Mouse (Mus musculus) forebrain, embryonic 14.5 days (tissue): ENCODE measurements at regions not wholly inside any gene's neighbourhood (a gene's known extent, or its start where the extent isn't known, plus 50 kb on each side); places are given as distances from the start of the nearest gene placed in this dataset.
A peak's percentile ranks its signal among the peaks of the same experiment; 100 is the strongest.
"Not testable (repeated sequence)": the region's sequence is repeated elsewhere in the genome, so short reads cannot be mapped to it uniquely, and the experiment has no call there.

Source experiments
- ATAC-seq: fragments of 200-750 bp; cut with Nextera tagmentation; 2 replicates; pipeline ENCODE4 v1.8.0; 2017; ENCODE audit warnings: mild to moderate bottlenecking, moderate library complexity
- DNase-seq: peaks from one replicate; pipeline ENCODE4 v3.0.0-alpha.2; 2015; ENCODE audit warnings: low spot score
- H3K27ac ChIP-seq: fragments of 300-500 bp; sonication (generic); 2 replicates; pipeline ENCODE4 v1.5.1; 2014; ENCODE audit warnings: low read depth, mild to moderate bottlenecking, control low read depth, low read length, moderate library complexity
- H3K27me3 ChIP-seq: fragments of 300-500 bp; sonication (generic); replicated peaks from 2 replicates; pipeline ENCODE4 v1.6.1; 2014; ENCODE audit warnings: low read length, control low read depth, mixed read lengths; ENCODE audit not compliant: control insufficient read depth, insufficient read depth
- H3K36me3 ChIP-seq: fragments of 300-500 bp; sonication (generic); 2 replicates; pipeline ENCODE4 v1.6.1; 2014; ENCODE audit warnings: low read length, control low read depth; ENCODE audit not compliant: control insufficient read depth, insufficient read depth
- H3K4me1 ChIP-seq: fragments of 300-500 bp; sonication (generic); 2 replicates; pipeline ENCODE4 v1.6.1; 2014; ENCODE audit warnings: antibody characterized with exemption, low read length, control low read depth; ENCODE audit not compliant: control insufficient read depth, insufficient read depth
- H3K4me2 ChIP-seq: fragments of 300-500 bp; sonication (generic); 2 replicates; pipeline ENCODE4 v1.6.1; 2014; ENCODE audit warnings: mild to moderate bottlenecking, control low read depth, low read length
- H3K4me3 ChIP-seq: fragments of 300-500 bp; sonication (generic); 2 replicates; pipeline ENCODE4 v1.5.1; 2014; ENCODE audit warnings: low read depth, low read length, control low read depth
- H3K9ac ChIP-seq: fragments of 300-500 bp; sonication (generic); 2 replicates; pipeline ENCODE4 v1.6.1; 2014; ENCODE audit warnings: mild to moderate bottlenecking, low read length, control low read depth, moderate library complexity
- H3K9me3 ChIP-seq: fragments of 300-500 bp; sonication (generic); replicated peaks from 2 replicates; pipeline ENCODE4 v1.6.1; 2016; ENCODE audit warnings: low read length, control low read depth, mixed read lengths; ENCODE audit not compliant: control insufficient read depth
- WGBS: fragments of 180-500 bp; shearing (Covaris S2); extraction: QIAGEN DNeasy Blood & Tissue Kit; methylation state at CpG from one replicate; pipeline ENCODE4 v1.1.7; 2014; 5-methylcytosine and 5-hydroxymethylcytosine counted together

- Histone ChIP-seq H3K36me3 (no peaks in the 10 kb centered on the region), H3K27me3 (no peaks in the 10 kb centered on the region), H3K9me3 (no peaks in the 10 kb centered on the region), H3K4me1 (no peaks in the 10 kb centered on the region), H3K9ac (no peak overlapping the region), H3K4me3 (no peak overlapping the region), H3K4me2 (no peak overlapping the region), H3K27ac (no peak overlapping the region)
- DNase-seq (no peak), ATAC-seq (no peak)
- WGBS: 81% methylated on average over 2 of the region's 2 CpGs
Measured at GRCm38 (mm10) chr15:32749971-32750370, 505.4 kb downstream of the Sema5a start.

GRCm38 (mm10) chr15:32751991-32752390 lies 507.4 kb downstream of the Sema5a start:
- no peak for ATAC-seq
- DNase-seq: no peak
- 60% methylated on average over 3 of the region's 3 CpGs for WGBS

GRCm38 (mm10) chr15:32760141-32760540 lies 515.5 kb downstream of the Sema5a start:
- 79% methylated on average over 3 of the region's 3 CpGs for WGBS
- no peak for ATAC-seq
- H3K27ac ChIP-seq: no peak overlapping the region
- H3K36me3 ChIP-seq: no peaks in the 10 kb centered on the region
- H3K9me3 ChIP-seq: no peaks in the 10 kb centered on the region
- H3K9ac ChIP-seq: no peak overlapping the region
- DNase-seq: no peak
- no peaks in the 10 kb centered on the region for H3K4me1 ChIP-seq
- H3K27me3 ChIP-seq: no peaks in the 10 kb centered on the region
- no peak overlapping the region for H3K4me2 ChIP-seq
- no peak overlapping the region for H3K4me3 ChIP-seq

More at GRCm38 (mm10) chr15:32751991-32752390, 507.4 kb downstream of the Sema5a start:
- Histone ChIP-seq H3K4me3 (no peak overlapping the region), H3K27me3 (no peaks in the 10 kb centered on the region), H3K36me3 (no peaks in the 10 kb centered on the region), H3K4me2 (no peak overlapping the region), H3K9ac (no peak overlapping the region), H3K4me1 (no peaks in the 10 kb centered on the region), H3K9me3 (no peaks in the 10 kb centered on the region), H3K27ac (no peak overlapping the region)

GRCm38 (mm10) chr15:32766011-32766701 lies 521.5 kb downstream of the Sema5a start:
- H3K9ac ChIP-seq: no peak overlapping the region
- DNase-seq (peak; percentile 88), ATAC-seq (peak; percentile 98)
- H3K4me1 ChIP-seq: no peaks in the 10 kb centered on the region
- no peaks in the 10 kb centered on the region for H3K9me3 ChIP-seq
- no peaks in the 10 kb centered on the region for H3K36me3 ChIP-seq
- no peak overlapping the region for H3K4me3 ChIP-seq
- no peaks in the 10 kb centered on the region for H3K27me3 ChIP-seq
- no peak overlapping the region for H3K27ac ChIP-seq
- no peak overlapping the region for H3K4me2 ChIP-seq
- WGBS: 4% methylated on average over 4 of the region's 4 CpGs

GRCm38 (mm10) chr15:32766746-32767471 lies 522.3 kb downstream of the Sema5a start:
- DNase-seq: no peak
- Histone ChIP-seq H3K4me3 (no peak overlapping the region), H3K36me3 (no peaks in the 10 kb centered on the region), H3K4me1 (no peaks in the 10 kb centered on the region), H3K27ac (no peak overlapping the region), H3K9ac (no peak overlapping the region), H3K9me3 (no peaks in the 10 kb centered on the region), H3K27me3 (no peaks in the 10 kb centered on the region), H3K4me2 (no peak overlapping the region)
- WGBS: 60% methylated on average over 2 of the region's 5 CpGs
- ATAC-seq: peak; percentile 51

- H3K4me1 ChIP-seq, H3K27me3 ChIP-seq, H3K4me3 ChIP-seq, ATAC-seq, H3K27ac ChIP-seq, DNase-seq, H3K9ac ChIP-seq, H3K9me3 ChIP-seq, H3K36me3 ChIP-seq: not testable (repeated sequence)
- WGBS: 22% methylated on average over 5 of the region's 5 CpGs
- H3K4me2 ChIP-seq: peak overlapping the region; percentile 54; the same call in 1 of the 2 replicates
Measured at GRCm38 (mm10) chr15:32778226-32778598, 533.6 kb downstream of the Sema5a start.

- DNase-seq: peak; percentile 74
- H3K27ac ChIP-seq, H3K36me3 ChIP-seq, H3K4me1 ChIP-seq, H3K9me3 ChIP-seq, H3K27me3 ChIP-seq: not testable (repeated sequence)
- H3K4me3 ChIP-seq: peak overlapping the region; percentile 41
- peak overlapping the region; percentile 54 for H3K4me2 ChIP-seq
- peak overlapping the region; percentile 55 for H3K9ac ChIP-seq
- ATAC-seq: peak; percentile 96
- WGBS: under 1% methylated on average over 33 of the region's 34 CpGs
Measured at GRCm38 (mm10) chr15:32778599-32779273, 534.1 kb downstream of the Sema5a start.

- peak overlapping the region; percentile 54 for H3K4me2 ChIP-seq
- WGBS: 4% methylated on average over 11 of the region's 11 CpGs
- H3K9ac ChIP-seq: peak overlapping the region; percentile 55
- not testable (repeated sequence) for DNase-seq, H3K4me1 ChIP-seq, H3K27ac ChIP-seq, H3K9me3 ChIP-seq, H3K27me3 ChIP-seq, H3K36me3 ChIP-seq
- H3K4me3 ChIP-seq: peak overlapping the region; percentile 41
- ATAC-seq: peak; percentile 13
Measured at GRCm38 (mm10) chr15:32779274-32779615, 534.6 kb downstream of the Sema5a start.

GRCm38 (mm10) chr15:32781609-32782008 lies 537.0 kb downstream of the Sema5a start:
- H3K27ac ChIP-seq, H3K4me3 ChIP-seq, H3K4me2 ChIP-seq, H3K36me3 ChIP-seq, H3K9ac ChIP-seq, DNase-seq, H3K27me3 ChIP-seq, ATAC-seq, H3K4me1 ChIP-seq, H3K9me3 ChIP-seq: not testable (repeated sequence)
- 57% methylated on average over 1 of the region's 1 CpGs for WGBS
